Mouse (Mus musculus): ENCODE results near the gene Ubxn11. TPM values are rescaled to one million over a fixed set of nuclear protein-coding genes. Genes with fewer than 3 reads are reported as not detected.

Gene Ubxn11
- total and polyA plus RNA-seq, 3 experiments, result 6.0 to 38.8 (median 18.8) TPM

- no peaks in the 10 kb centered on the region for H3K79me2 ChIP-seq (replicated peaks; ENCODE audit: control insufficient read depth, extremely low read depth, insufficient read depth, poor library complexity, severe bottlenecking)
- H3K27ac ChIP-seq (ENCODE audit: insufficient read depth, low read depth), result no peak overlapping the region
- in situ Hi-C loops (cut with MboI; ENCODE audit: low pct_ligation_motif_present, low pct_unique_long_range_greater_than_20kb, low sequenced_read_pairs), result no loop called here
- no peaks in the 10 kb centered on the region for H3K27me3 ChIP-seq (replicated peaks)
- peaks cover 8 to 45% of the 10 kb centered on the region in 2 experiments for H3K36me3 ChIP-seq (replicated peaks in 1 of 2; ENCODE audit: control insufficient read depth in 1 of 2, insufficient read depth in 1 of 2, low read length in 1 of 2)
- TF ChIP-seq GABPA (IDR thresholded peaks at IDR 0.05; ENCODE audit: insufficient replicate concordance, low read depth, low read length) (no peak), ZMIZ1 (IDR thresholded peaks at IDR 0.05; ENCODE audit: low read depth, low read length) (no peak)
- no peaks in the 10 kb centered on the region for H3K9me3 ChIP-seq (replicated peaks; ENCODE audit: low read length)
- no peak overlapping the region for H3K4me3 ChIP-seq (replicated peaks in 1 of 3; ENCODE audit: low read depth in 2 of 3, low read length in 2 of 3, poor library complexity in 1 of 3)
- peaks cover 0 to 4% of the 10 kb centered on the region in 2 experiments; a peak in 1 of 4 replicates for H3K4me1 ChIP-seq (ENCODE audit: control insufficient read depth in 1 of 2, insufficient read depth in 2 of 2)
- H3K9ac ChIP-seq (ENCODE audit: insufficient read depth, low read depth), result no peak overlapping the region
- DNase-seq (ENCODE audit: extremely low read depth), result no peak
- dilution Hi-C loops (cut with MboI; ENCODE audit: extremely low pct_ligation_motif_present, extremely low pct_unique_long_range_greater_than_20kb, low sequenced_read_pairs), result no loop called here
- H3K4me2 ChIP-seq (ENCODE audit: insufficient read depth, low read depth, poor library complexity, severe bottlenecking), result no peak overlapping the region
Measured at GRCm38 (mm10) chr4:134166906-134167305, 64.5 kb downstream of the Ubxn11 start.

GRCm38 (mm10) chr4:134172391-134172790, 70.0 kb downstream of the Ubxn11 start:
- no peaks in the 10 kb centered on the region for H3K9me3 ChIP-seq (replicated peaks; ENCODE audit: low read length)
- H3K9ac ChIP-seq (ENCODE audit: insufficient read depth, low read depth), result no peak overlapping the region
- DNase-seq (ENCODE audit: extremely low read depth), result no peak
- dilution Hi-C loops (cut with MboI; ENCODE audit: extremely low pct_ligation_motif_present, extremely low pct_unique_long_range_greater_than_20kb, low sequenced_read_pairs) (no loop called here), in situ Hi-C loops (cut with MboI; ENCODE audit: low pct_ligation_motif_present, low pct_unique_long_range_greater_than_20kb, low sequenced_read_pairs) (no loop called here)
- H3K79me2 ChIP-seq (replicated peaks; ENCODE audit: control insufficient read depth, extremely low read depth, insufficient read depth, poor library complexity, severe bottlenecking), result peaks cover 3% of the 10 kb centered on the region; the same call in 1 of the 2 replicates
- peaks cover 0 to 1% of the 10 kb centered on the region in 2 experiments; a peak in 2 of 4 replicates for H3K4me1 ChIP-seq (ENCODE audit: control insufficient read depth in 1 of 2, insufficient read depth in 2 of 2)
- peaks cover 5 to 49% of the 10 kb centered on the region in 2 experiments for H3K36me3 ChIP-seq (replicated peaks in 1 of 2; ENCODE audit: control insufficient read depth in 1 of 2, insufficient read depth in 1 of 2, low read length in 1 of 2)
- no peak overlapping the region for H3K27ac ChIP-seq (ENCODE audit: insufficient read depth, low read depth)
- H3K4me3 ChIP-seq (replicated peaks in 1 of 3; ENCODE audit: low read depth in 2 of 3, low read length in 2 of 3, poor library complexity in 1 of 3), result no peak overlapping the region
- TF ChIP-seq SIN3A (IDR thresholded peaks at IDR 0.05; ENCODE audit: low read length), result no peak
- no peak for TF ChIP-seq CTCF (conservative IDR thresholded peaks at IDR 0.05 in 1 of 2, IDR thresholded peaks at IDR 0.05 in 1 of 2; ENCODE audit: low read depth in 2 of 2, low read length in 2 of 2)
- no peak for TF ChIP-seq MYC (IDR thresholded peaks at IDR 0.05; ENCODE audit: low read depth, low read length)
- TF ChIP-seq ZKSCAN1 (IDR thresholded peaks at IDR 0.05; ENCODE audit: borderline replicate concordance, low read depth, low read length), result no peak
- no peak for TF ChIP-seq SMC3 (IDR thresholded peaks at IDR 0.05; ENCODE audit: low read depth, low read length)
- TF ChIP-seq EP300 (IDR thresholded peaks at IDR 0.05; ENCODE audit: low read length), result no peak
- no peak for TF ChIP-seq CHD1 (IDR thresholded peaks at IDR 0.05; ENCODE audit: low read depth, low read length)
- no peak for TF ChIP-seq CHD2 (IDR thresholded peaks at IDR 0.05; ENCODE audit: low read length)
- TF ChIP-seq UBTF (IDR thresholded peaks at IDR 0.05; ENCODE audit: low read depth, low read length), result no peak
- TF ChIP-seq RAD21 (IDR thresholded peaks at IDR 0.05; ENCODE audit: low read depth, low read length), result no peak
- TF ChIP-seq ELF1 (IDR thresholded peaks at IDR 0.05; ENCODE audit: low read depth, low read length), result no peak
- no peak for TF ChIP-seq PAX5 (IDR thresholded peaks at IDR 0.05; ENCODE audit: low read length)
- TF ChIP-seq ETS1 (conservative IDR thresholded peaks at IDR 0.05; ENCODE audit: low read depth, low read length), result no peak
- H3K27me3 ChIP-seq (replicated peaks), result no peaks in the 10 kb centered on the region
- H3K4me2 ChIP-seq (ENCODE audit: insufficient read depth, low read depth, poor library complexity, severe bottlenecking), result no peak overlapping the region

Other genes starting within 250 kb of the Ubxn11 start
- gene Rps6ka1, start 214.8 kb upstream of the Ubxn11 start, total RNA-seq (2012; rRNA removed), result 118 and 130 TPM in 2 replicates
- gene Rps6ka1, start 214.8 kb upstream of the Ubxn11 start, total RNA-seq (2014; rRNA removed), result 70.4 and 72.5 TPM in 2 replicates
- gene Rps6ka1, start 214.8 kb upstream of the Ubxn11 start, polyA plus RNA-seq (2012; ENCODE audit: insufficient read length, low read depth), result 113 and 123 TPM in 2 replicates
- 157 and 196 TPM in 2 replicates for gene Hmgn2, start 133.9 kb upstream of the Ubxn11 start, total RNA-seq (2012; rRNA removed)
- 161 and 168 TPM in 2 replicates for gene Hmgn2, start 133.9 kb upstream of the Ubxn11 start, total RNA-seq (2014; rRNA removed)
- gene Hmgn2, start 133.9 kb upstream of the Ubxn11 start, polyA plus RNA-seq (2012; ENCODE audit: insufficient read length, low read depth), result 195 and 299 TPM in 2 replicates
- 26.0 and 29.4 TPM in 2 replicates for gene Dhdds, start 101.7 kb upstream of the Ubxn11 start, total RNA-seq (2012; rRNA removed)
- gene Dhdds, start 101.7 kb upstream of the Ubxn11 start, total RNA-seq (2014; rRNA removed), result 12.9 TPM in 2 replicates
- 33.1 and 34.5 TPM in 2 replicates for gene Dhdds, start 101.7 kb upstream of the Ubxn11 start, polyA plus RNA-seq (2012; ENCODE audit: insufficient read length, low read depth)
- gene Lin28a, start 83.7 kb upstream of the Ubxn11 start, total RNA-seq (2012; rRNA removed), result 0.04 and 0.08 TPM in 2 replicates
- not detected in 2 replicates for gene Lin28a, start 83.7 kb upstream of the Ubxn11 start, total RNA-seq (2014; rRNA removed)
- not detected in 2 replicates for gene Lin28a, start 83.7 kb upstream of the Ubxn11 start, polyA plus RNA-seq (2012; ENCODE audit: insufficient read length, low read depth)
- not detected in 2 replicates for gene Zfp683, start 48.7 kb upstream of the Ubxn11 start, total RNA-seq (2012; rRNA removed)
- not detected in 2 replicates for gene Zfp683, start 48.7 kb upstream of the Ubxn11 start, total RNA-seq (2014; rRNA removed)
- gene Zfp683, start 48.7 kb upstream of the Ubxn11 start, polyA plus RNA-seq (2012; ENCODE audit: insufficient read length, low read depth), result 0.16 TPM in 1 of 2 replicates, not detected in the other
- gene Crybg2, start 41.8 kb upstream of the Ubxn11 start, total RNA-seq (2012; rRNA removed), result 9.2 and 10.6 TPM in 2 replicates
- gene Crybg2, start 41.8 kb upstream of the Ubxn11 start, total RNA-seq (2014; rRNA removed), result 3.0 and 3.6 TPM in 2 replicates
- 15.6 and 15.9 TPM in 2 replicates for gene Crybg2, start 41.8 kb upstream of the Ubxn11 start, polyA plus RNA-seq (2012; ENCODE audit: insufficient read length, low read depth)
- 2,306 and 3,109 TPM in 2 replicates for gene Cd52, start 7.5 kb upstream of the Ubxn11 start, total RNA-seq (2012; rRNA removed)
- 4,323 and 5,448 TPM in 2 replicates for gene Cd52, start 7.5 kb upstream of the Ubxn11 start, total RNA-seq (2014; rRNA removed)
- gene Cd52, start 7.5 kb upstream of the Ubxn11 start, polyA plus RNA-seq (2012; ENCODE audit: insufficient read length, low read depth), result 1,849 and 1,886 TPM in 2 replicates
- 151 and 153 TPM in 2 replicates for gene Sh3bgrl3, start 26.2 kb downstream of the Ubxn11 start, total RNA-seq (2012; rRNA removed)
- gene Sh3bgrl3, start 26.2 kb downstream of the Ubxn11 start, total RNA-seq (2014; rRNA removed), result 104 and 128 TPM in 2 replicates
- 289 and 362 TPM in 2 replicates for gene Sh3bgrl3, start 26.2 kb downstream of the Ubxn11 start, polyA plus RNA-seq (2012; ENCODE audit: insufficient read length, low read depth)
- gene Cep85, start 84.5 kb downstream of the Ubxn11 start, total RNA-seq (2012; rRNA removed), result 24.4 and 24.9 TPM in 2 replicates
- gene Cep85, start 84.5 kb downstream of the Ubxn11 start, total RNA-seq (2014; rRNA removed), result 29.4 and 32.8 TPM in 2 replicates
- gene Cep85, start 84.5 kb downstream of the Ubxn11 start, polyA plus RNA-seq (2012; ENCODE audit: insufficient read length, low read depth), result 28.3 and 32.8 TPM in 2 replicates
- gene Gm7534, start 100.4 kb downstream of the Ubxn11 start, total RNA-seq (2012; rRNA removed), result not detected in 2 replicates
- gene Gm7534, start 100.4 kb downstream of the Ubxn11 start, total RNA-seq (2014; rRNA removed), result not detected in 2 replicates
- gene Gm7534, start 100.4 kb downstream of the Ubxn11 start, polyA plus RNA-seq (2012; ENCODE audit: insufficient read length, low read depth), result not detected in 2 replicates
- not detected in 2 replicates for gene Catsper4, start 124.8 kb downstream of the Ubxn11 start, total RNA-seq (2012; rRNA removed)
- not detected in 2 replicates for gene Catsper4, start 124.8 kb downstream of the Ubxn11 start, total RNA-seq (2014; rRNA removed)
- gene Catsper4, start 124.8 kb downstream of the Ubxn11 start, polyA plus RNA-seq (2012; ENCODE audit: insufficient read length, low read depth), result not detected in 2 replicates
- 0.08 and 0.13 TPM in 2 replicates for gene Cnksr1, start 135.8 kb downstream of the Ubxn11 start, total RNA-seq (2012; rRNA removed)
- gene Cnksr1, start 135.8 kb downstream of the Ubxn11 start, total RNA-seq (2014; rRNA removed), result not detected in 2 replicates
- gene Cnksr1, start 135.8 kb downstream of the Ubxn11 start, polyA plus RNA-seq (2012; ENCODE audit: insufficient read length, low read depth), result 0.16 TPM in 1 of 2 replicates, not detected in the other
- 2.9 TPM in 2 replicates for gene E130218I03Rik, start 141.1 kb downstream of the Ubxn11 start, total RNA-seq (2012; rRNA removed)
- gene E130218I03Rik, start 141.1 kb downstream of the Ubxn11 start, total RNA-seq (2014; rRNA removed), result 0.43 TPM in 1 of 2 replicates, not detected in the other
- gene E130218I03Rik, start 141.1 kb downstream of the Ubxn11 start, polyA plus RNA-seq (2012; ENCODE audit: insufficient read length, low read depth), result 1.6 and 2.5 TPM in 2 replicates
- 29.1 and 32.3 TPM in 2 replicates for gene Zfp593, start 143.0 kb downstream of the Ubxn11 start, total RNA-seq (2012; rRNA removed)
- gene Zfp593, start 143.0 kb downstream of the Ubxn11 start, total RNA-seq (2014; rRNA removed), result 31.2 and 34.7 TPM in 2 replicates
- gene Zfp593, start 143.0 kb downstream of the Ubxn11 start, polyA plus RNA-seq (2012; ENCODE audit: insufficient read length, low read depth), result 27.9 and 28.9 TPM in 2 replicates
- not detected in 2 replicates for gene Gm30191, start 144.4 kb downstream of the Ubxn11 start, total RNA-seq (2012; rRNA removed)
- gene Gm30191, start 144.4 kb downstream of the Ubxn11 start, total RNA-seq (2014; rRNA removed), result not detected in 2 replicates
- not detected in 2 replicates for gene Gm30191, start 144.4 kb downstream of the Ubxn11 start, polyA plus RNA-seq (2012; ENCODE audit: insufficient read length, low read depth)
- gene Grrp1, start 151.5 kb downstream of the Ubxn11 start, total RNA-seq (2012; rRNA removed), result not detected in 2 replicates
- gene Grrp1, start 151.5 kb downstream of the Ubxn11 start, total RNA-seq (2014; rRNA removed), result not detected in 2 replicates
- gene Grrp1, start 151.5 kb downstream of the Ubxn11 start, polyA plus RNA-seq (2012; ENCODE audit: insufficient read length, low read depth), result not detected in 2 replicates
- 14.6 and 16.1 TPM in 2 replicates for gene Pdik1l, start 185.3 kb downstream of the Ubxn11 start, total RNA-seq (2012; rRNA removed)
- gene Pdik1l, start 185.3 kb downstream of the Ubxn11 start, total RNA-seq (2014; rRNA removed), result 13.7 and 14.8 TPM in 2 replicates
- gene Pdik1l, start 185.3 kb downstream of the Ubxn11 start, polyA plus RNA-seq (2012; ENCODE audit: insufficient read length, low read depth), result 12.1 and 15.6 TPM in 2 replicates
- gene Trim63, start 212.6 kb downstream of the Ubxn11 start, total RNA-seq (2012; rRNA removed), result 0.25 TPM in 1 of 2 replicates, not detected in the other
- gene Trim63, start 212.6 kb downstream of the Ubxn11 start, total RNA-seq (2014; rRNA removed), result 0.16 TPM in 1 of 2 replicates, not detected in the other
- 0.38 and 0.49 TPM in 2 replicates for gene Trim63, start 212.6 kb downstream of the Ubxn11 start, polyA plus RNA-seq (2012; ENCODE audit: insufficient read length, low read depth)
- 8.9 and 9.7 TPM in 2 replicates for gene Slc30a2, start 240.6 kb downstream of the Ubxn11 start, total RNA-seq (2012; rRNA removed)
- gene Slc30a2, start 240.6 kb downstream of the Ubxn11 start, total RNA-seq (2014; rRNA removed), result 4.5 and 5.1 TPM in 2 replicates
- 22.4 and 23.6 TPM in 2 replicates for gene Slc30a2, start 240.6 kb downstream of the Ubxn11 start, polyA plus RNA-seq (2012; ENCODE audit: insufficient read length, low read depth)

Measured in CH12.LX (cell line).